Mouse (Mus musculus): ENCODE data around the gene Alox5ap.

DNA sequence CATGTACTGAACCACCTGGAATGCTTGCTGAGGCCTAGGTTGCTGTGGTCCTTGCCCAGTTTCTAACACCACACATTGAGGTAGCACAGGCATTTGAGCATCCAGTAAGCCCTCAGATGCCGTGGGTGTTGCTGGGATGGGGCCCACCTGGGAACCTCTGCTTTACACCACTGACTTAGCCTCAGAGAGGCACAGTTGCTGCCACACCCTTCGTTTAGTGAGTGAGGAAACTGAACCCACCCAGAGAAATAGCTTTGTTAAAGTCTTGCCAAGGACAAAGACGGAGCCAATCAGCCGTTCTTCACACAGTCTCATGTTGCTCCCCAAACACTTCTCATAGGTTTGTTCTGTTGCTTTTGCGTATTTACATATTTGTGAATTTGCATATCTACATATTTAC is 13.0 kb downstream of the Alox5ap start:
- TF ChIP-seq CTCF (IDR thresholded peaks at IDR 0.05; ENCODE audit: extremely low read depth, insufficient read depth, insufficient read length, insufficient replicate concordance): no peak
- TF ChIP-seq POLR2A (IDR thresholded peaks at IDR 0.05; ENCODE audit: low read depth, low read length): no peak

All from spleen, adult 2 months (tissue).